Mouse (Mus musculus): Measurements from ENCODE around the gene Olfr13. TPM values are rescaled to one million over a fixed set of nuclear protein-coding genes. Genes with fewer than 3 reads are reported as not detected.
"Not testable (repeated sequence)": the region's sequence is repeated elsewhere in the genome, so short reads cannot be mapped to it uniquely, and the experiment has no call there.

Gene Olfr13
- polyA plus RNA-seq, 1 experiment from 2014 or later: 0.05 TPM

DNA sequence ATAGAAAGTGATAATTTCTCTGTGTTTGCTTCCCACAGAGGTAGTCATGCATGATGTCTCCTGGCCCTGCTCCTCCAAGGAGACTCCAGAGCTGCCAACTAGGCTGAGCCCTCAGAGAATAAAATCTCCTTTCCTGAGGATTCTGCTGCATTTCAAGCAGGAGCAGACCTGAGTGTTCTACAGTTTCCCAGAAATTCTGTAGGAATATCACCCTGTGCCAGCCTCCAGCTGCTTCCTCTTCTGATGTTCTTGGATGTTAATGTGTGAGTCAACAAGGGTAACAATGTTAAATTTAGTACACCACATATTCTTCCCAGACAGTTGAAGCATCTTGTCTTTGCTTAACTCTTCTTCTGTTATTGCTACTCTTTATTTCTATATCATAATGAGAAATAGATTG is 40.9 kb downstream of the Olfr13 start, which contains the start of gene Olfr434:
TSS of gene Olfr434 (plus strand) at position 149 of the 400 bp plus-strand sequence.
- not testable (repeated sequence) for H3K4me2 ChIP-seq (replicated peaks); ATAC-seq (ENCODE audit: insufficient number of reproducible peaks, low FRiP score, low TSS enrichment, low read depth); H3K4me1 ChIP-seq; H3K27me3 ChIP-seq; H3K9ac ChIP-seq; H3K4me3 ChIP-seq (replicated peaks); H3K36me3 ChIP-seq; H3K27ac ChIP-seq (replicated peaks); H3K9me3 ChIP-seq (replicated peaks)

Other genes starting within 250 kb of the Olfr13 start
- gene Olfr444, start 223.1 kb upstream of the Olfr13 start, polyA plus RNA-seq (2015; fragmentation: Nextera tagmentation; extraction: Ambion mirVana): not detected in 2 replicates
- gene Olfr441, start 65.8 kb upstream of the Olfr13 start, polyA plus RNA-seq (2015; fragmentation: Nextera tagmentation; extraction: Ambion mirVana): not detected in 2 replicates
- gene Olfr237-ps1, start 25.6 kb upstream of the Olfr13 start, polyA plus RNA-seq (2015; fragmentation: Nextera tagmentation; extraction: Ambion mirVana): 0.11 and 0.21 TPM in 2 replicates
- 0.16 and 0.17 TPM in 2 replicates for gene Olfr437, start 8.9 kb upstream of the Olfr13 start, polyA plus RNA-seq (2015; fragmentation: Nextera tagmentation; extraction: Ambion mirVana)
- gene Olfr435, start 25.0 kb downstream of the Olfr13 start, polyA plus RNA-seq (2015; fragmentation: Nextera tagmentation; extraction: Ambion mirVana): 0.07 and 0.11 TPM in 2 replicates
- 0.28 TPM in 1 of 2 replicates, not detected in the other for gene Olfr434, start 40.9 kb downstream of the Olfr13 start, polyA plus RNA-seq (2015; fragmentation: Nextera tagmentation; extraction: Ambion mirVana)
- gene Olfr47, start 59.4 kb downstream of the Olfr13 start, polyA plus RNA-seq (2015; fragmentation: Nextera tagmentation; extraction: Ambion mirVana): not detected in 2 replicates
- gene Arhgef5, start 93.4 kb downstream of the Olfr13 start, polyA plus RNA-seq (2015; fragmentation: Nextera tagmentation; extraction: Ambion mirVana): 13.7 and 15.3 TPM in 2 replicates
- gene Nobox, start 137.4 kb downstream of the Olfr13 start, polyA plus RNA-seq (2015; fragmentation: Nextera tagmentation; extraction: Ambion mirVana): not detected in 2 replicates

All from embryonic facial prominence, embryonic 15.5 days (tissue).